Mouse (Mus musculus) spleen, adult 18-20 months (tissue): ENCODE data around the gene Pdilt.

ENCODE experiments used
- DNase-seq, 2 experiments: peaks; one replicate each; pipeline ENCODE4 v3.0.0; 2022; ENCODE audit warnings: mixed read lengths in 2 of 2

Gene Pdilt

GRCm38 (mm10) chr7:119490041-119490780 lies 33.1 kb downstream of the Pdilt start:
- no peak for DNase-seq

GRCm38 (mm10) chr7:119486683-119487082 lies 36.6 kb downstream of the Pdilt start:
- DNase-seq = no peak

GRCm38 (mm10) chr7:119484154-119484553 lies 39.1 kb downstream of the Pdilt start:
- no peak for DNase-seq

- DNase-seq = no peak
Measured at GRCm38 (mm10) chr7:119479256-119479655, 44.0 kb downstream of the Pdilt start, which contains the start of gene Umod. Umod (minus strand) TSS chr7:119479282.

- no peak for DNase-seq
Measured at GRCm38 (mm10) chr7:119476500-119477389, 46.5 kb downstream of the Pdilt start.

GRCm38 (mm10) chr7:119459185-119459584 lies 64.1 kb downstream of the Pdilt start, which contains the start of gene Gp2:
Gp2 (minus strand) TSS chr7:119459285.
- DNase-seq = no peak

- no peak for DNase-seq
Measured at GRCm38 (mm10) chr7:119454192-119454591, 69.1 kb downstream of the Pdilt start.

- DNase-seq = no peak
Measured at GRCm38 (mm10) chr7:119443849-119444248, 79.4 kb downstream of the Pdilt start.

GRCm38 (mm10) chr7:119441938-119442337 lies 81.4 kb downstream of the Pdilt start:
- DNase-seq = no peak
